Mouse (Mus musculus): ENCODE data around the gene Tfap2c.

The Tfap2c gene

GRCm38 (mm10) chr2:172551081-172551720 is 1.8 kb downstream of the Tfap2c start:
- no peak for DNase-seq (ENCODE audit: low spot score)

DNA sequence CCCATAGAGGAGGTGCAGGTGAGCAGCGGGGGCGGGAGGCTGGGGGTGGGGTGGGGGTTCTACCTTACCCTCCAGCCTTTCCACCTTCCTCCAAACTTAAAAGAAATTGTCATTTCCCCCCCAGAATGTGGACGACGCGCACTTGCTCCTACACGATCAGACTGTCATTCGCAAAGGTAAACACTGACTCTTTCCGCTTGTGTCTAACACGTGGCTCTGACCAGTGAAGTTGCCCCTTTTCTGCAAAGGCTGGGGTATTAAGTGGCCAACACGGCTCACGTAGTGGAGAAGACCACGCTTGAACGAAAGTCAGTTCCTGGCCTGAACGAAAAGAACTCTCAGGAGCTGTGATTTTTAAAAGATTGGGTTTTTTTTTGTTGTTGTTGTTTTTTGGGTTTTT is 2.5 kb downstream of the Tfap2c start:
- no peak for DNase-seq (ENCODE audit: low spot score)

- no peak for DNase-seq (ENCODE audit: low spot score)
Observed at GRCm38 (mm10) chr2:172552666-172553065, 3.3 kb downstream of the Tfap2c start.

DNA sequence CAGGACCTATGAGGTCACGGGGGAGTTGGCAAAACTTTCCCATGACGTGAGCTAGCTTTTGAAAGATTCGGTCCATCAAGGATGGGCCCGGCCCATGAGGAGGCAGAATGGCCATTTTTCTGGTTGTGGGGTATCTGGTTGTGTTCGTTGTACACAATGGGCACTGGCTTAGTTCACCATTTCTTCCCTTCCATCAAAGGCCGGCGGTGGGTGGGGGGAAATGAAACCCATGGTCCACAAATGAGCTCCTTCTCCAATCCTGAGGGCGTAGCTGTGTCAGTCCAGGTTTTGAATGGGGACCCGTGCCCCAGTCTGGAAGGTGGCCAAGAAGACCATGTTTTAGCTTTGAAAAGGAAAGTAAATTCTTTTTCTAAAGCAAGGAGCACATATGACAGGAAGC is 4.8 kb downstream of the Tfap2c start:
- no peak for DNase-seq (ENCODE audit: low spot score)

- DNase-seq (ENCODE audit: low spot score) = no peak
Observed at GRCm38 (mm10) chr2:172558674-172559468, 9.5 kb downstream of the Tfap2c start.

- DNase-seq (ENCODE audit: low spot score) = no peak
Observed at GRCm38 (mm10) chr2:172561016-172561415, 11.6 kb downstream of the Tfap2c start.

GRCm38 (mm10) chr2:172567835-172568234 is 18.4 kb downstream of the Tfap2c start:
- DNase-seq (ENCODE audit: low spot score) = no peak

DNA sequence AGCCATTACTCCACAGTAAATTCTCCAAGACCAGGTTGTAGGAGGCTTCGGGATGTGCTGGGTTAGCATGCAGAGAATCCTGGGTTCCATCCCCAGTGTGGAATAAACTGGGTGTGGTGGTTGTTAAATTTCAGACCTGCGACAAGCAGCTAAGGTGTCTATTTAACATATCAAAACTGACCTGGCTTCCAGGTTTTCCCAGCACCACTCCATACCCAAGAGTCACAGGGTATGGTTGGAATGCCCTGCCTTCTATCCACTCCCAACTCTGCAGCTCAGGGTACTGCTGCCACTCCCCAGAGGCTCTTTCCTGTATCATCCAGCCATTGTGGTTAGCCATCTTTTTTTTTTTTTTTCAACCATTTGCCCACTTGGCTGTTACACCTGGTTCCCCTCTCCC is 19.1 kb downstream of the Tfap2c start:
- no peak for DNase-seq (ENCODE audit: low spot score)

- no peak for DNase-seq (ENCODE audit: low spot score)
Observed at GRCm38 (mm10) chr2:172577196-172577766, 27.9 kb downstream of the Tfap2c start.

DNA sequence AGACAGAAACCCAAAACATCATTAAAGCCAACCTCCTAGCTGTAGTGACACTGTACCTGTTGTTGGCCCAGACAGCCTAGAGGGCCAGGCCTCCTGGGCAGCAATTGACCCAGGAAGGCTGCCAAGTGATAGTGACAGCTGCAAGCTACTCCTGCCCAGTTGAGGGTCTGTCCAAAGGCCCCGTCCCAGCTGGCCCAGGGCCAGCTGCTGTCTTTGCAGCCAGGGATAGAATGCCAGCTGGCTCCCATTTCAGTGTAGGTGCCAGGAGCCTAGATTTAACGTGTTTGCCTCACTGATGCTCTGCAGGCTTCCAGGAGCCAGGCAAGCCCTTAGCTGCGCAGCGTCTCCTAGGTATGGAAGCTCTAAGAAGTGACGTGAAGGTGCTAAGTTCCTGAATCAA is 29.8 kb downstream of the Tfap2c start:
- no peak for DNase-seq (ENCODE audit: low spot score)

DNA sequence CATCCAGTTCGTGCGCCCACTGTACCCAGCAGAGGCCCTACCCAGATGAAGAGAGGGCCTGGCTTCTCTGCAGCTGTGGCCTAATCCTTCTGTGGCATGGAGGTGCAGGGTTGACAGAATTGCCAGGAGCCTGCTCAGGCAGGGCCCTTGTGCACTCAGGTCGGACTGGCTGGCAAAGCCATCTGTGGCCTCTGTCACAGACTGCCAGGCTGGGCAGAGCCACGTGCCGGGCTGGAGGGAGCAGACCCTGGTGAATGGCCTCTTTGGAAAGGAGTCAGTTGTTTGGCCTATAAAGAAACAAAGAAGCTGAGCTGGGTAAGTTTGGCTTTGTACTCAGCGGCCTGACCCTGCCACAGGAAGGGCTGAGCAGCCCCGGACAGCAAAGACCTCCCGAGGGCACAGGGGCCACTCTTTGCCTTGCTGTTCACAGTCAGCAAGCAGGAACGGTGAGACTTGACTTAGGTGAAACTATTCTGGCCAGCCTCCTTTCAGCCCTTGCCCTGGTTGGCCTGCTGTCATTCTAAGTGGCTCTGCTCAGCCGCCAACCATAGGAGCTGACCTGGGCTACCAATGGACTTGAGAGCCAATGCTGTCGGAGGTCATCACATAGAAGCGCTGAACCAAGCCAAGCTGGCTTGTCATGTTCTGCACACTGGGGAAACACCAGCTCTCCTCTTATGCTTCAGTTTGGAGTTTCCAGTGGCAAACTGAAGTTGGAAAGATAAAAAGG is 31.3 kb downstream of the Tfap2c start:
- DNase-seq (ENCODE audit: low spot score) = no peak

DNA sequence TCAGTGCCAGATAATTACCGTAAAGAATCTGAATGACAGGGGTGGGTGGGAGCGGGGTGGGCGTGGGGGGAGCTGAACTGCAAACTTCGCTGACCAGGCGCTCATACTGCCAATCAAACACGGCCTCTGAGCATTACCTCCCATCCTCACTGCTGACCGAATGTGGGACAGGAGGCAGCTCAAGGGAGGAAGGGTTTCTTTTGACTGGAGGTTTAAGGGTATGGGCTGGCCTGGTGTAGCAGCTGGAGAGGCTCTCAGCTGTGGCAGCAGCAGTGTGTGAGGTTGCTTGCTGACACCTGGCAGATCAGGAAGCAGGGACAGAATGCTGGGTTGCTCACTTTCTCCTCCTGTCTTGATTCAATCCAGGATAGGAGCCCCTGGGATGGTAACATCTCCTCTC is 33.9 kb downstream of the Tfap2c start:
- DNase-seq (ENCODE audit: low spot score) = no peak

- no peak for DNase-seq (ENCODE audit: low spot score)
Observed at GRCm38 (mm10) chr2:172585329-172585728, 35.9 kb downstream of the Tfap2c start.

DNA sequence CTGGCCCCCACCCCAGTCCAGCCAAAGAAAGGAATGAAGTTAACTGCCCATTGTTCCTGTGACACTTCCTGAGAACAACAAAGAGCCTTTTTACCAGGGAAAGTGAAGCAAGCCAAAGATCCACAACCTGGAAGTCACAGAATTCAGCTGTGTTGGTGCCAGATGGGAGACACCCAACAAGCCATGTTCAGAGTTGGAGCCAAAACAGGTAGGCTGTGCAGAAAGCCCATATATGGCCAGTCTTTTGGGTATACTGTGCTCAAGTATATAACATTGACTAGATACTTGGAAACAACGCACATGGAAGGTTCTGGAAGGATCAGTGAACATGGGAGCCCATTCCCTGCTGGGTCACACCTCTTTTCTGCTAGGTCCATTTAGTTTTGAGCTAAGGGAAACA is 39.7 kb downstream of the Tfap2c start:
- no peak for DNase-seq (ENCODE audit: low spot score)

DNA sequence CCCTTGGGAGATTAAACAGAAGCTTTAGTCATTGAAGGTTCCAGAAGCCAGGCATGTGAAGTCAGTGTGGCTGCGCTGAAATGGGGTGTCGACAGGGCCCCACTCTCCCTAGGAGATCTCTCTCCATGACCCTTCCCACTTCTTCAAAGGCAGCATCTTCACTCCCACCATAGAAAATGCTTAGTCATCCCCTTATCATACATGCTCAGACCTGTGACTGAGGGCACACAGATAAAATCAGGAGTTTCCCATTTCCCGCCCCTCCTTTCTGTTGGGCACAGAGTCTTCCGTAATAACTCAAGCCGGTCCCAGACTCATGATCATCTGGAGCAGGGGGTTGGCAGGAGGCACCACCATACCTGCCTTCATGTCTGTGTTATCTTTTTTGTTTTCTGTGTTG is 41.4 kb downstream of the Tfap2c start:
- no peak for DNase-seq (ENCODE audit: low spot score)

- no peak for DNase-seq (ENCODE audit: low spot score)
Observed at GRCm38 (mm10) chr2:172594326-172594725, 44.9 kb downstream of the Tfap2c start.

DNA sequence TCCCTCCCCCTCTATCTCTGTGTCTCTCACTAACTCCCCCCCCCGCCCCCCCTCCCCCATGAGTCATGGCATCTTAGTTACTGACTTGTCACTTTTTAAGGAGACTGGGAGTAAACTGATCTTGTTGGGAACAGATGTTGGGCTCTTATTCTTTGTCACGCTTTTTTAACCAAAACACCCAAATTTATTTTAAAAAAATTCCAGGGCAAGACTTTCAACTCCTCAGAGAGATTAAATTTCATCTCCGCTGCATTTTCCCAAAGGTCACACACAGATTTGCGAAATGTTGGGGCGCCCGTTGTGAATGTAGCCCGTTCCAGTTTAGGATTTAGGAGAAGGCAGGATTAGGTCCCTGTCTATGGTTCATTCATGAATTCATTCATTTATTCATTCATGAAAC is 47.7 kb downstream of the Tfap2c start:
- DNase-seq (ENCODE audit: low spot score) = no peak

DNA sequence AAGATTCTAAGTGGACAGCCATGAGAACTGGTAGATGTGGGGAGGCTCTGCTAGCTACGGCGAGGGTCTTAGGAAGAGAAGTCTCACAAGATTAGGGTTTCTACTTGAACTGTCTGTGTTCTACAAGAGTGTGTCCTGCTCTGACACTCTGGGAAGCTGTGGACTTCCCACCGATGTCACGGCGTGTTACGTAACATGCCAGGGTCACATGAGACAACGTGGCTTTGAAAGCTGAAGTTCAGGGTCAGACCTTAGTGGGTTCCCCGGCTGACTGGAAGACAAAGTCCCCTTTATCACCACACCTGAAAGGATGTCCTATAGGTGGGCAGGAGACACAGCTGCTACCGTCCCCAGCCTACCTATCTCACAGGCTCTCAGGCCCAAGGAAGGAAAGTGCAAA is 48.5 kb downstream of the Tfap2c start:
- DNase-seq (ENCODE audit: low spot score) = no peak

GRCm38 (mm10) chr2:172604625-172605024 is 55.2 kb downstream of the Tfap2c start:
- DNase-seq (ENCODE audit: low spot score) = no peak

- DNase-seq (ENCODE audit: low spot score) = no peak
Observed at GRCm38 (mm10) chr2:172605642-172606041, 56.2 kb downstream of the Tfap2c start.

GRCm38 (mm10) chr2:172607710-172608109 is 58.3 kb downstream of the Tfap2c start:
- DNase-seq (ENCODE audit: low spot score) = no peak
